Mouse (Mus musculus): ENCODE measurements around the gene Gm3526. TPM values are rescaled to one million over a fixed set of nuclear protein-coding genes. Genes with fewer than 3 reads are reported as not detected.
"Not testable (repeated sequence)": the region's sequence is repeated elsewhere in the genome, so short reads cannot be mapped to it uniquely, and the experiment has no call there.

Gene Gm3526
- total RNA-seq (2014; rRNA removed) (not detected in 2 replicates), polyA plus RNA-seq (2015; fragmentation: Nextera tagmentation; extraction: Ambion mirVana) (not detected in 2 replicates)

DNA sequence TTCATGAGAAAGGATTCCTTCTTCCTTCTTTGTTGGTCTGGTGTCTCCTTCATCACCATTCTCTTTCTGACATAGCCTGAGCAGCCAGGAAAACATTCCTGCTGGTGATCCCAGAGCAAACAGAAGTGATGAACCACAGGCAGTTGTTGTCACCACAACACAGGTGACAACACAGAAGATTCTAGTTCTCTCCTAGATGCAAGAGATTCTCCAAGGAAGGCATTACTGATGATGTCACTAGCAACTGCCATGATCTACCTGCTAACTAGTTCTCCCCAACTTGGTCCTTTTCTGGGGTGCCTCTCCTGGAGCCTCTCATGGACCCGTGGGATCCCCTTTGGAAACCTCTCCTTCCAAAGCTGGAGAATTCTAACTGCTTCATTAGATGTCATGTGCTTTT, at the start of gene Gm3526:
Gene Gm3526 (minus strand): TSS at position 101 of the 400 bp plus-strand sequence.
- no CpG with 5 or more reads among the region's 1 CpGs for WGBS

More for the DNA sequence above, at the start of gene Gm3526:
- ATAC-seq; DNase-seq (ENCODE audit: low spot score); H3K9me3 ChIP-seq (ENCODE audit: low read length); H3K27ac ChIP-seq; H3K27me3 ChIP-seq (ENCODE audit: insufficient read depth, low read length); H3K4me3 ChIP-seq (ENCODE audit: low read length); H3K4me1 ChIP-seq (ENCODE audit: insufficient read depth, low read length); H3K36me3 ChIP-seq (ENCODE audit: insufficient read depth, low read length); H3K9ac ChIP-seq (replicated peaks; ENCODE audit: low read length); H3K4me2 ChIP-seq (ENCODE audit: low read depth, low read length): not testable (repeated sequence)

Other genes starting within 250 kb of the Gm3526 start
- not detected in 2 replicates for gene Gm3298, start 244.7 kb downstream of the Gm3526 start, total RNA-seq (2014; rRNA removed)
- gene Gm3298, start 244.7 kb downstream of the Gm3526 start, polyA plus RNA-seq (2015; fragmentation: Nextera tagmentation; extraction: Ambion mirVana), result 0.51 TPM in 1 of 2 replicates, not detected in the other
- gene 4930555G01Rik, start 210.0 kb downstream of the Gm3526 start, total RNA-seq (2014; rRNA removed), result not detected in 2 replicates
- gene 4930555G01Rik, start 210.0 kb downstream of the Gm3526 start, polyA plus RNA-seq (2015; fragmentation: Nextera tagmentation; extraction: Ambion mirVana), result not detected in 2 replicates
- 11.0 and 12.0 TPM in 2 replicates for gene Gm8281, start 189.5 kb downstream of the Gm3526 start, total RNA-seq (2014; rRNA removed)
- 9.7 and 10.8 TPM in 2 replicates for gene Gm8281, start 189.5 kb downstream of the Gm3526 start, polyA plus RNA-seq (2015; fragmentation: Nextera tagmentation; extraction: Ambion mirVana)
- gene Gm8279, start 129.1 kb downstream of the Gm3526 start, total RNA-seq (2014; rRNA removed), result not detected in 2 replicates
- gene Gm8279, start 129.1 kb downstream of the Gm3526 start, polyA plus RNA-seq (2015; fragmentation: Nextera tagmentation; extraction: Ambion mirVana), result 0.15 TPM in 1 of 2 replicates, not detected in the other
- gene Gm3317, start 96.0 kb downstream of the Gm3526 start, total RNA-seq (2014; rRNA removed), result not detected in 2 replicates
- not detected in 2 replicates for gene Gm3317, start 96.0 kb downstream of the Gm3526 start, polyA plus RNA-seq (2015; fragmentation: Nextera tagmentation; extraction: Ambion mirVana)
- gene Gm8271, start 74.8 kb downstream of the Gm3526 start, total RNA-seq (2014; rRNA removed), result not detected in 2 replicates
- gene Gm8271, start 74.8 kb downstream of the Gm3526 start, polyA plus RNA-seq (2015; fragmentation: Nextera tagmentation; extraction: Ambion mirVana), result not detected in 2 replicates
- not detected in 2 replicates for gene Gm3542, start 74.3 kb upstream of the Gm3526 start, total RNA-seq (2014; rRNA removed)
- not detected in 2 replicates for gene Gm3542, start 74.3 kb upstream of the Gm3526 start, polyA plus RNA-seq (2015; fragmentation: Nextera tagmentation; extraction: Ambion mirVana)
- gene Gm3500, start 128.5 kb upstream of the Gm3526 start, total RNA-seq (2014; rRNA removed), result 1.4 and 2.4 TPM in 2 replicates
- gene Gm3500, start 128.5 kb upstream of the Gm3526 start, polyA plus RNA-seq (2015; fragmentation: Nextera tagmentation; extraction: Ambion mirVana), result 1.8 and 2.5 TPM in 2 replicates
- gene Gm3194, start 194.9 kb upstream of the Gm3526 start, total RNA-seq (2014; rRNA removed), result 1.2 and 2.1 TPM in 2 replicates
- 2.2 and 2.3 TPM in 2 replicates for gene Gm3194, start 194.9 kb upstream of the Gm3526 start, polyA plus RNA-seq (2015; fragmentation: Nextera tagmentation; extraction: Ambion mirVana)
- gene Gm8246, start 217.2 kb upstream of the Gm3526 start, total RNA-seq (2014; rRNA removed), result not detected in 2 replicates
- not detected in 2 replicates for gene Gm8246, start 217.2 kb upstream of the Gm3526 start, polyA plus RNA-seq (2015; fragmentation: Nextera tagmentation; extraction: Ambion mirVana)
- gene Gm3187, start 223.6 kb upstream of the Gm3526 start, total RNA-seq (2014; rRNA removed), result not detected in 2 replicates
- gene Gm3187, start 223.6 kb upstream of the Gm3526 start, polyA plus RNA-seq (2015; fragmentation: Nextera tagmentation; extraction: Ambion mirVana), result 0.11 TPM in 1 of 2 replicates, not detected in the other
- 8.0 and 10.6 TPM in 2 replicates for gene Gm3488, start 241.1 kb upstream of the Gm3526 start, total RNA-seq (2014; rRNA removed)
- 14.2 and 17.1 TPM in 2 replicates for gene Gm3488, start 241.1 kb upstream of the Gm3526 start, polyA plus RNA-seq (2015; fragmentation: Nextera tagmentation; extraction: Ambion mirVana)

Data from hindbrain, postnatal 0 days (tissue).